Comparison of ENCODE assay signal across 8 mouse cellular contexts in genomic region chr17:56989467-56990114, GRCm38 (mm10). TPM values are rescaled to one million over a fixed set of nuclear protein-coding genes. Genes with fewer than 3 reads are reported as not detected.
DNase-seq lines count a peak whose midpoint lies in the region; ATAC-seq and TF ChIP-seq lines count a peak whose summit lies in the region.

No protein-coding gene starts in this region.

- H3K9me3 ChIP-seq in embryonic facial prominence, embryonic 12.5 days, result no peaks in the 10 kb centered on the region
- H3K9me3 ChIP-seq in hindbrain, embryonic 12.5 days (replicated peaks), result no peaks in the 10 kb centered on the region
- H3K9me3 ChIP-seq in limb, embryonic 11.5 days (ENCODE audit: control insufficient read depth, low read length), result no peaks in the 10 kb centered on the region
- no peaks in the 10 kb centered on the region for H3K9me3 ChIP-seq in midbrain, embryonic 10.5 days (replicated peaks)
- no peaks in the 10 kb centered on the region for H3K9me3 ChIP-seq in stomach, embryonic 16.5 days (replicated peaks; ENCODE audit: control insufficient read depth, low read length)

- H3K27me3 ChIP-seq in embryonic facial prominence, embryonic 12.5 days, result no peaks in the 10 kb centered on the region
- no peaks in the 10 kb centered on the region for H3K27me3 ChIP-seq in hindbrain, embryonic 12.5 days
- no peaks in the 10 kb centered on the region for H3K27me3 ChIP-seq in limb, embryonic 11.5 days (ENCODE audit: control insufficient read depth, insufficient read depth, low read length)
- H3K27me3 ChIP-seq in midbrain, embryonic 10.5 days (ENCODE audit: low read depth, poor library complexity, severe bottlenecking), result no peaks in the 10 kb centered on the region
- no peaks in the 10 kb centered on the region for H3K27me3 ChIP-seq in stomach, embryonic 16.5 days (ENCODE audit: control insufficient read depth, insufficient read depth, low read length)

- H3K4me1 ChIP-seq in embryonic facial prominence, embryonic 12.5 days, result peaks cover 6% of the 10 kb centered on the region
- H3K4me1 ChIP-seq in hindbrain, embryonic 12.5 days, result peaks cover 7% of the 10 kb centered on the region
- peaks cover 5% of the 10 kb centered on the region for H3K4me1 ChIP-seq in limb, embryonic 11.5 days (ENCODE audit: control insufficient read depth, insufficient read depth, low read length)
- peaks cover 10% of the 10 kb centered on the region for H3K4me1 ChIP-seq in midbrain, embryonic 10.5 days
- H3K4me1 ChIP-seq in stomach, embryonic 16.5 days (ENCODE audit: control insufficient read depth, insufficient read depth, low read length), result peaks cover 7% of the 10 kb centered on the region

- no peak for TF ChIP-seq CTCF in gastrocnemius, adult 2 months (IDR thresholded peaks at IDR 0.05)

- H3K36me3 ChIP-seq in embryonic facial prominence, embryonic 12.5 days, result peaks cover 27% of the 10 kb centered on the region
- peaks cover 28% of the 10 kb centered on the region for H3K36me3 ChIP-seq in hindbrain, embryonic 12.5 days
- peaks cover 16% of the 10 kb centered on the region for H3K36me3 ChIP-seq in limb, embryonic 11.5 days (ENCODE audit: control insufficient read depth, insufficient read depth, low read length)
- peaks cover 35% of the 10 kb centered on the region for H3K36me3 ChIP-seq in midbrain, embryonic 10.5 days
- H3K36me3 ChIP-seq in stomach, embryonic 16.5 days (ENCODE audit: control insufficient read depth, insufficient read depth, low read length), result peaks cover 12% of the 10 kb centered on the region; the same call in 1 of the 2 replicates

- ATAC-seq in embryonic facial prominence, embryonic 12.5 days (ENCODE audit: insufficient number of reproducible peaks, insufficient read depth, low FRiP score, low TSS enrichment), result peak; percentile 89
- ATAC-seq in hindbrain, embryonic 12.5 days (ENCODE audit: low FRiP score), result peak; percentile 95
- peak; percentile 82 for ATAC-seq in limb, embryonic 11.5 days (ENCODE audit: insufficient number of reproducible peaks, low FRiP score, low TSS enrichment, low read depth)
- peak; percentile 92 for ATAC-seq in stomach, embryonic 16.5 days (ENCODE audit: insufficient read depth, low FRiP score)

- intact Hi-C loops in gastrocnemius, adult 2 months (cut with DNase I), result loop anchor here (5.0 to 10.0 kb wide), 3 partner anchors 52 to 343 kb away; partner anchors contain the start of genes Gpr108, Mllt1 and Trip10

- H3K27ac ChIP-seq in gastrocnemius, adult 2 months, result peak overlapping the region; percentile 93
- H3K27ac ChIP-seq in embryonic facial prominence, embryonic 12.5 days, result peak overlapping the region; percentile 72
- H3K27ac ChIP-seq in hindbrain, embryonic 12.5 days, result peak overlapping the region; percentile 79
- no peak overlapping the region for H3K27ac ChIP-seq in limb, embryonic 11.5 days (replicated peaks; ENCODE audit: low read depth, low read length)
- H3K27ac ChIP-seq in midbrain, embryonic 10.5 days (replicated peaks), result peak overlapping the region; percentile 91
- H3K27ac ChIP-seq in stomach, embryonic 16.5 days (ENCODE audit: low read length), result peak overlapping the region; percentile 87

- peak; percentile 80 for DNase-seq in gastrocnemius, adult 2 months
- no peak for DNase-seq in gastrocnemius, adult 8-10 months (ENCODE audit: low spot score in 2 of 2)
- DNase-seq in MEL-GATA-1-ER (ENCODE audit: extremely low read depth, low read depth), result peak; percentile 84
- no peak for DNase-seq in limb, embryonic 11.5 days (ENCODE audit: low spot score)
- no peak for DNase-seq in midbrain, embryonic 10.5 days (ENCODE audit: low spot score)

- peak overlapping the region; percentile 77 for H3K9ac ChIP-seq in embryonic facial prominence, embryonic 12.5 days
- peak overlapping the region; percentile 65 for H3K9ac ChIP-seq in hindbrain, embryonic 12.5 days
- peak overlapping the region; percentile 58 for H3K9ac ChIP-seq in limb, embryonic 11.5 days (ENCODE audit: low read length)
- peak overlapping the region; percentile 93 for H3K9ac ChIP-seq in stomach, embryonic 16.5 days (ENCODE audit: low read length)

- peak overlapping the region; percentile 68 for H3K4me2 ChIP-seq in embryonic facial prominence, embryonic 12.5 days (replicated peaks)
- H3K4me2 ChIP-seq in hindbrain, embryonic 12.5 days (replicated peaks), result peak overlapping the region; percentile 76
- peak overlapping the region; percentile 77 for H3K4me2 ChIP-seq in limb, embryonic 11.5 days (ENCODE audit: low read depth, severe bottlenecking)
- H3K4me2 ChIP-seq in stomach, embryonic 16.5 days (ENCODE audit: low read depth, low read length), result peak overlapping the region; percentile 69

- 4% methylated on average over 25 of the region's 25 CpGs for WGBS in embryonic facial prominence, embryonic 12.5 days
- WGBS in hindbrain, embryonic 12.5 days, result 4% methylated on average over 25 of the region's 25 CpGs
- 4% methylated on average over 25 of the region's 25 CpGs for WGBS in limb, embryonic 11.5 days
- 3% methylated on average over 25 of the region's 25 CpGs for WGBS in midbrain, embryonic 10.5 days
- WGBS in stomach, embryonic 16.5 days, result 2% methylated on average over 25 of the region's 25 CpGs

- H3K4me3 ChIP-seq in gastrocnemius, adult 2 months, result peak overlapping the region; percentile 76
- H3K4me3 ChIP-seq in embryonic facial prominence, embryonic 12.5 days, result peak overlapping the region; percentile 88
- peak overlapping the region; percentile 76 for H3K4me3 ChIP-seq in hindbrain, embryonic 12.5 days
- H3K4me3 ChIP-seq in limb, embryonic 11.5 days (ENCODE audit: low read depth, low read length), result peak overlapping the region; percentile 89
- peak overlapping the region; percentile 88 for H3K4me3 ChIP-seq in midbrain, embryonic 10.5 days
- H3K4me3 ChIP-seq in stomach, embryonic 16.5 days (replicated peaks; ENCODE audit: low read length), result peak overlapping the region; percentile 94

RNA-seq across cellular contexts. Expression of gene Clpp, which starts 0.5 kb away (rescaled TPM):
- total RNA-seq in gastrocnemius, adult 2 months (2021), result 10 to 100 TPM; 33.8 to 40.7 TPM
- total RNA-seq in gastrocnemius, adult 8-10 months (2022), result 10 to 100 TPM; 35.8 to 39.5 (median 37.5) TPM
- 147 and 165 TPM in 2 replicates for polyA plus RNA-seq in embryonic facial prominence, embryonic 12.5 days (2016; fragmentation: Nextera tagmentation; extraction: Ambion mirVana)
- 121 and 136 TPM in 2 replicates for polyA plus RNA-seq in hindbrain, embryonic 12.5 days (2016; fragmentation: Nextera tagmentation; extraction: Ambion mirVana)
- 155 and 159 TPM in 2 replicates for polyA plus RNA-seq in limb, embryonic 11.5 days (2014; fragmentation: Nextera tagmentation; extraction: Ambion mirVana)
- polyA plus RNA-seq in midbrain, embryonic 10.5 days (2016; fragmentation: Nextera tagmentation; extraction: Ambion mirVana), result 173 and 174 TPM in 2 replicates
- 129 and 130 TPM in 2 replicates for polyA plus RNA-seq in stomach, embryonic 16.5 days (2015; fragmentation: Nextera tagmentation; extraction: Ambion mirVana)

RNA-seq across cellular contexts. Expression of gene Alkbh7, which starts 7.5 kb away (rescaled TPM):
- 10 to 100 TPM; 21.8 to 30.4 TPM for total RNA-seq in gastrocnemius, adult 2 months (2021)
- 10 to 100 TPM; 20.2 to 27.1 (median 21.9) TPM for total RNA-seq in gastrocnemius, adult 8-10 months (2022)
- polyA plus RNA-seq in embryonic facial prominence, embryonic 12.5 days (2016; fragmentation: Nextera tagmentation; extraction: Ambion mirVana), result 38.5 and 41.4 TPM in 2 replicates
- 32.8 and 34.6 TPM in 2 replicates for polyA plus RNA-seq in hindbrain, embryonic 12.5 days (2016; fragmentation: Nextera tagmentation; extraction: Ambion mirVana)
- 40.2 and 42.1 TPM in 2 replicates for polyA plus RNA-seq in limb, embryonic 11.5 days (2014; fragmentation: Nextera tagmentation; extraction: Ambion mirVana)
- 40.2 and 41.3 TPM in 2 replicates for polyA plus RNA-seq in midbrain, embryonic 10.5 days (2016; fragmentation: Nextera tagmentation; extraction: Ambion mirVana)
- 31.1 and 35.7 TPM in 2 replicates for polyA plus RNA-seq in stomach, embryonic 16.5 days (2015; fragmentation: Nextera tagmentation; extraction: Ambion mirVana)

RNA-seq across cellular contexts. Expression of gene Acer1, which starts 7.7 kb away (rescaled TPM):
- total RNA-seq in gastrocnemius, adult 2 months (2021), result not detected
- not detected for total RNA-seq in gastrocnemius, adult 8-10 months (2022)
- polyA plus RNA-seq in embryonic facial prominence, embryonic 12.5 days (2016; fragmentation: Nextera tagmentation; extraction: Ambion mirVana), result not detected in 2 replicates
- not detected in 2 replicates for polyA plus RNA-seq in hindbrain, embryonic 12.5 days (2016; fragmentation: Nextera tagmentation; extraction: Ambion mirVana)
- polyA plus RNA-seq in limb, embryonic 11.5 days (2014; fragmentation: Nextera tagmentation; extraction: Ambion mirVana), result not detected in 2 replicates
- not detected in 2 replicates for polyA plus RNA-seq in midbrain, embryonic 10.5 days (2016; fragmentation: Nextera tagmentation; extraction: Ambion mirVana)
- polyA plus RNA-seq in stomach, embryonic 16.5 days (2015; fragmentation: Nextera tagmentation; extraction: Ambion mirVana), result 0.46 and 1.0 TPM in 2 replicates

RNA-seq across cellular contexts. Expression of gene Pspn, which starts 10.2 kb away (rescaled TPM):
- not detected for total RNA-seq in gastrocnemius, adult 2 months (2021)
- not detected for total RNA-seq in gastrocnemius, adult 8-10 months (2022)
- not detected in 2 replicates for polyA plus RNA-seq in embryonic facial prominence, embryonic 12.5 days (2016; fragmentation: Nextera tagmentation; extraction: Ambion mirVana)
- 0.56 and 0.68 TPM in 2 replicates for polyA plus RNA-seq in hindbrain, embryonic 12.5 days (2016; fragmentation: Nextera tagmentation; extraction: Ambion mirVana)
- 0.72 TPM in 1 of 2 replicates, not detected in the other for polyA plus RNA-seq in limb, embryonic 11.5 days (2014; fragmentation: Nextera tagmentation; extraction: Ambion mirVana)
- polyA plus RNA-seq in midbrain, embryonic 10.5 days (2016; fragmentation: Nextera tagmentation; extraction: Ambion mirVana), result 0.76 and 0.94 TPM in 2 replicates
- 0.56 TPM in 1 of 2 replicates, not detected in the other for polyA plus RNA-seq in stomach, embryonic 16.5 days (2015; fragmentation: Nextera tagmentation; extraction: Ambion mirVana)

RNA-seq across cellular contexts. Expression of gene Gtf2f1, which starts 21.5 kb away (rescaled TPM):
- total RNA-seq in gastrocnemius, adult 2 months (2021), result 10 to 100 TPM; 15.4 to 17.9 TPM
- total RNA-seq in gastrocnemius, adult 8-10 months (2022), result 10 to 100 TPM; 13.3 to 17.5 (median 15.5) TPM
- polyA plus RNA-seq in embryonic facial prominence, embryonic 12.5 days (2016; fragmentation: Nextera tagmentation; extraction: Ambion mirVana), result 62.0 and 63.4 TPM in 2 replicates
- 62.6 and 67.0 TPM in 2 replicates for polyA plus RNA-seq in hindbrain, embryonic 12.5 days (2016; fragmentation: Nextera tagmentation; extraction: Ambion mirVana)
- 73.8 and 76.6 TPM in 2 replicates for polyA plus RNA-seq in limb, embryonic 11.5 days (2014; fragmentation: Nextera tagmentation; extraction: Ambion mirVana)
- polyA plus RNA-seq in midbrain, embryonic 10.5 days (2016; fragmentation: Nextera tagmentation; extraction: Ambion mirVana), result 81.2 and 83.3 TPM in 2 replicates
- polyA plus RNA-seq in stomach, embryonic 16.5 days (2015; fragmentation: Nextera tagmentation; extraction: Ambion mirVana), result 58.0 and 63.2 TPM in 2 replicates

Comparison
In these comparisons a context has a peak if more than half of its experiments do, and no peak if none do; other contexts are left out.
1. DNase-seq: peak in gastrocnemius, adult 2 months (single experiment) and MEL-GATA-1-ER (single experiment); none in gastrocnemius, adult 8-10 months (0 of 2), limb, embryonic 11.5 days (single experiment) and midbrain, embryonic 10.5 days (single experiment).
2. Peak in every context shown above with its lines, with median percentiles within 50 percentile points of each other: H3K4me3 ChIP-seq, ATAC-seq, H3K4me2 ChIP-seq and H3K9ac ChIP-seq.